Mouse (Mus musculus): ENCODE measurements around the gene Patz1.

GRCm38 (mm10) chr11:3259537-3259936 is 29.1 kb upstream of the Patz1 start:
- no peak for TF ChIP-seq POLR2A (IDR thresholded peaks at IDR 0.05; ENCODE audit: borderline replicate concordance, insufficient read depth, low read length)
- no peak for TF ChIP-seq CTCF (IDR thresholded peaks at IDR 0.05; ENCODE audit: borderline replicate concordance, insufficient read depth, low read depth, low read length)

All from cerebellum, adult 2 months (tissue).